Mouse (Mus musculus) G1E (cell line): ENCODE measurements at regions not wholly inside any gene's neighbourhood (a gene's known extent, or its start where the extent isn't known, plus 50 kb on each side); places are given as distances from the start of the nearest gene placed in this dataset.

Experiments
- CTCF ChIP-seq: IDR thresholded peaks from 2 replicates; pipeline ENCODE4 v1.5.1; 2012; ENCODE audit warnings: low read depth, low read length, inconsistent platforms, mixed read lengths
- GATA1 ChIP-seq: IDR thresholded peaks from 2 replicates; pipeline ENCODE4 v1.6.1; 2012; ENCODE audit warnings: borderline replicate concordance, low read length, inconsistent platforms, mixed read lengths
- TAL1 ChIP-seq: conservative IDR thresholded peaks from 2 replicates; pipeline ENCODE4 v1.6.1; 2012; ENCODE audit warnings: low read depth, low read length, inconsistent platforms, mixed read lengths

DNA sequence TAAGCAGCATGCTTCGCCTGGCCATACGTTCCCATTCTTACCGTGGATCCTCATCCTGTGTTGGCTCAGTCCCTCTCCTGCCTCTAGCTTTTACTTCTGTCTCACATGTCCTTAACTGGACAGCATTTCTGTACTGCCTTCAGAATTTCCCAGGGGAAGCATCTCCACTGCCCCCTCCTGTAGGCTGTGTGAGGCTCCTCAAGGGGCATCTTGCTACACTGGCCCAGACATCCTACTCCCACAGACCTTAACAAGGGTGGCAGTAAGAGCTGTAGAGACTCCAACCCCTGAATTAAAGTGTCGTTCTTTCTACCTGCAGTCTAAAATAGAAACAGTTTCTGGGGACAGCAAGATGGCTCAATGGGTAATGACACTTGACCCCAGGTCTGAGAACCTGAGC, 222.5 kb downstream of the Bcl11a start:
- TF ChIP-seq GATA1 (no peak), CTCF (no peak), TAL1 (no peak)
